Mouse (Mus musculus) forebrain, embryonic 15.5 days (tissue): ENCODE measurements around the gene Eepd1. TPM values are rescaled to one million over a fixed set of nuclear protein-coding genes. Genes with fewer than 3 reads are reported as not detected.
A peak's percentile ranks its signal among the peaks of the same experiment; 100 is the strongest.

ENCODE experiments used
- ATAC-seq: fragments of 200-750 bp; cut with Nextera tagmentation; replicated peaks from 2 replicates; pipeline ENCODE4 v1.8.0; 2017; ENCODE audit warnings: mild to moderate bottlenecking, moderate TSS enrichment, moderate library complexity
- H3K27ac ChIP-seq: fragments of 300-500 bp; sonication (generic); replicated peaks from 2 replicates; pipeline ENCODE4 v1.5.1; 2015; ENCODE audit warnings: mild to moderate bottlenecking, inconsistent platforms
- H3K27me3 ChIP-seq: fragments of 300-500 bp; sonication (generic); 2 replicates; pipeline ENCODE4 v1.6.1; 2015; ENCODE audit warnings: inconsistent platforms
- H3K36me3 ChIP-seq: fragments of 300-500 bp; sonication (generic); 2 replicates; pipeline ENCODE4 v1.6.1; 2015; ENCODE audit warnings: mild to moderate bottlenecking, inconsistent platforms
- H3K4me1 ChIP-seq: fragments of 300-500 bp; sonication (generic); 2 replicates; pipeline ENCODE4 v1.6.1; 2015; ENCODE audit warnings: inconsistent platforms
- H3K4me2 ChIP-seq: fragments of 300-500 bp; sonication (generic); replicated peaks from 2 replicates; pipeline ENCODE4 v1.6.1; 2015; ENCODE audit warnings: mild to moderate bottlenecking, inconsistent platforms
- H3K4me3 ChIP-seq: fragments of 300-500 bp; sonication (generic); 2 replicates; pipeline ENCODE4 v1.5.1; 2015; ENCODE audit warnings: mild to moderate bottlenecking, inconsistent platforms
- H3K9ac ChIP-seq: fragments of 300-500 bp; sonication (generic); replicated peaks from 2 replicates; pipeline ENCODE4 v1.6.1; 2015; ENCODE audit warnings: mild to moderate bottlenecking, inconsistent platforms
- H3K9me3 ChIP-seq: fragments of 300-500 bp; sonication (generic); 2 replicates; pipeline ENCODE4 v1.6.1; 2016; ENCODE audit warnings: inconsistent platforms
- WGBS: fragments of 180-500 bp; shearing (Covaris S2); methylation state at CpG from one replicate; pipeline ENCODE4 v1.1.7; 2015; ENCODE audit warnings: mixed read lengths; 5-methylcytosine and 5-hydroxymethylcytosine counted together
- polyA plus RNA-seq: library from polyadenylated mRNA; unstranded; fragments of >200 nt; fragmentation: Nextera tagmentation; extraction: Ambion mirVana; gene quantifications from 2 replicates; pipeline ENCODE4 v1.2.1, GENCODE M21; 2015

Gene Eepd1
- polyA plus RNA-seq, 1 experiment from 2014 or later: 14.2 TPM

GRCm38 (mm10) chr9:25519193-25519592 is 37.8 kb downstream of the Eepd1 start:
- H3K4me2 ChIP-seq: no peak overlapping the region
- H3K27me3 ChIP-seq: no peaks in the 10 kb centered on the region
- no peak overlapping the region for H3K27ac ChIP-seq
- H3K36me3 ChIP-seq: no peaks in the 10 kb centered on the region
- WGBS: 56% methylated on average over 6 of the region's 6 CpGs
- peak; percentile 46; the same call in 1 of the 2 replicates for ATAC-seq
- peaks cover 5% of the 10 kb centered on the region for H3K4me1 ChIP-seq
- no peak overlapping the region for H3K9ac ChIP-seq
- H3K9me3 ChIP-seq: no peaks in the 10 kb centered on the region
- no peak overlapping the region for H3K4me3 ChIP-seq

- Histone ChIP-seq H3K9me3 (no peaks in the 10 kb centered on the region), H3K27me3 (no peaks in the 10 kb centered on the region), H3K36me3 (no peaks in the 10 kb centered on the region), H3K27ac (no peak overlapping the region), H3K4me1 (peaks cover 5% of the 10 kb centered on the region), H3K4me3 (no peak overlapping the region), H3K4me2 (no peak overlapping the region), H3K9ac (no peak overlapping the region)
- no peak for ATAC-seq
- WGBS: 93% methylated on average over 7 of the region's 7 CpGs
Observed at GRCm38 (mm10) chr9:25520826-25521225, 39.5 kb downstream of the Eepd1 start.

DNA sequence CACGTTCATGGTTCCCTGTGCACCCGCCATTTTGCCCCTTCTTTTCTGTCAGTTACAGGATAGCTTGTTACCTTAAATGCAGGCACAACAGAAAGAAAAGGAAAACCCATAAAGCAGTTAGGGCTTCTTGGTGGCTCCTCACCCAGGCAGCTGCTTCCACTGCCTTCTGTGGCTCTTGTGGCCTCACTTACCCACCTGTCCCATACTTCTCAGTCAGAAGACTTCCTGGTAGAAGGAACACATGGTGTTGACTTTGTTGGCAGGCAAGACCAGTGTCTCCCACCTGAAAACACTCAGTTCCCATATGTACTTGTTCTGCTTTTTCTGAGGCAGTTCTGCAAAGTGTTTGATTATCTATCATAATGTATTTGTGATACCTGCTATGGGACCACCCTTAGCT is 40.5 kb downstream of the Eepd1 start:
- WGBS: 94% methylated on average over 2 of the region's 2 CpGs
- no peaks in the 10 kb centered on the region for H3K9me3 ChIP-seq

DNA sequence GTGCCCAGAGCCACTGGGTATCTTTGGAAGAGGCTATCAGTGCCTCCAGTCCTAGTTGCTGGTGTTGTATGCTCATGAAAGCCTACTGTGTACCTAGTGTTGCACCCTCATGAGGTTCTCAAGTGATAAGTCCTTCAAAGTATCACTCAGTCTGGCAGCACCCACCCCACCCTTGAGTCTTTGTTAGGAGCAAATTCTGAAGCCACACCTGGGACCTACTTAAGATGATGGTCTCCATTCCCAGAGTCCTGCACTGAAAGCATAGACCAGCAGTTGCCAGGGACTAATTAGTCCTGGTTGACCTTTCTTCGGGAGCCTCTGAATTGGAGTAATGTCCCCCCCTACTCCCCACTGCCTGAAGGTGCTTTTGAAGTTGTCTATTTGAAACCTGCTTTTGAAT is 45.2 kb downstream of the Eepd1 start:
- no peaks in the 10 kb centered on the region for H3K9me3 ChIP-seq
- whole genome bisulfite sequencing: 23% methylated on average over 1 of the region's 1 CpGs
- no peak overlapping the region for H3K9ac ChIP-seq
- H3K4me1 ChIP-seq: peaks cover 17% of the 10 kb centered on the region
- ATAC-seq: peak; percentile 11; the same call in 1 of the 2 replicates
- no peak overlapping the region for H3K27ac ChIP-seq
- H3K27me3 ChIP-seq: no peaks in the 10 kb centered on the region
- H3K4me3 ChIP-seq: no peak overlapping the region
- H3K36me3 ChIP-seq: no peaks in the 10 kb centered on the region
- H3K4me2 ChIP-seq: no peak overlapping the region

More for the DNA sequence above, 40.5 kb downstream of the Eepd1 start:
- no peak for ATAC-seq
- H3K4me1 ChIP-seq: peaks cover 9% of the 10 kb centered on the region
- no peaks in the 10 kb centered on the region for H3K27me3 ChIP-seq
- no peak overlapping the region for H3K4me2 ChIP-seq
- H3K27ac ChIP-seq: no peak overlapping the region
- H3K9ac ChIP-seq: no peak overlapping the region
- no peak overlapping the region for H3K4me3 ChIP-seq
- H3K36me3 ChIP-seq: no peaks in the 10 kb centered on the region

DNA sequence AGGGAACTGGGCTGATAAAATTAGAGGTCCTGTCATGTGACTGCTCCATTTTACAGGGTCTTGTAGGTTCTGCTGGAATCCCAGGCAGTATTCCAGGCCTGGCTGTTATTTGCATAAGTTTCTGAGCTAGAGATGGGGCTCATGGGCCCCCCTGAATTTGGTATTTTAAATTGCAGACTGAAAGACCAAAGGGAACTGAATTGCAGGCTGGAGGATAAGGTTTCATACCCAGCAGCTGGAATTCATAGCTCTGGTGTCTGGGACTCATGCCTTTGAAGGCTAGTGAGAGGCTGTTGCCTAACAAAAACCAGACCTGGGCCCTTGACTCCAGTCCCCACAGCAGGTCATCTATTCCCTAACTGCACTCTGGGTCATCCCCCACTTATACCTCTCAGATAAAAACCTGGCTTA is 45.6 kb downstream of the Eepd1 start:
- no peak overlapping the region for H3K4me3 ChIP-seq
- H3K36me3 ChIP-seq: no peaks in the 10 kb centered on the region
- no peaks in the 10 kb centered on the region for H3K27me3 ChIP-seq
- H3K4me2 ChIP-seq: no peak overlapping the region
- H3K4me1 ChIP-seq: peaks cover 21% of the 10 kb centered on the region
- no peak overlapping the region for H3K27ac ChIP-seq
- peak; percentile 43; the same call in 1 of the 2 replicates for ATAC-seq
- no peak overlapping the region for H3K9ac ChIP-seq
- no peaks in the 10 kb centered on the region for H3K9me3 ChIP-seq

- no peak overlapping the region for H3K4me2 ChIP-seq
- no peaks in the 10 kb centered on the region for H3K27me3 ChIP-seq
- no peak overlapping the region for H3K4me3 ChIP-seq
- no peak overlapping the region for H3K9ac ChIP-seq
- H3K4me1 ChIP-seq: peaks cover 22% of the 10 kb centered on the region
- 59% methylated on average over 7 of the region's 7 CpGs for WGBS
- H3K36me3 ChIP-seq: no peaks in the 10 kb centered on the region
- H3K9me3 ChIP-seq: no peaks in the 10 kb centered on the region
- peak; percentile 43; the same call in 1 of the 2 replicates for ATAC-seq
- H3K27ac ChIP-seq: no peak overlapping the region
Observed at GRCm38 (mm10) chr9:25527359-25528038, 46.2 kb downstream of the Eepd1 start.

DNA sequence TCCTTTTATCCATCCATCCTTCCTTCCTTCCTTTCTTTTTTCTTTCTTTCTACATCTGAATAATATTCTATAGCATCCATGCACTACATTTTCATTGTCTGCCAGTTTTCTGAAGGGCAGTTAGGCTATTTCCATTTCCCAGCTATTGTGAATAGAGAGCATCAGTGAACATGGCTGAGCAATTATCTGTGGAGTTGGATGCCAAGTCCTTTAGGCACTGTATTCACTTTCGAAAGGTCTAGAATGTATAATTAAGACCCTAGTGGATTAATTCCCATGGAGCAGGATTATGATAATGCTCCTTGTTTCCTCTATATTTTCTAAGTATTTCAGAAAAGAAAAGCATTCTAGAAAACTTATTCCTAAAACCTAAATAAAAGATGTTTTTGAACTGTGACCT is 50.3 kb downstream of the Eepd1 start:
- Histone ChIP-seq H3K27ac (no peak overlapping the region), H3K27me3 (no peaks in the 10 kb centered on the region), H3K36me3 (no peaks in the 10 kb centered on the region), H3K4me2 (no peak overlapping the region), H3K4me1 (peaks cover 20% of the 10 kb centered on the region), H3K9ac (no peak overlapping the region), H3K4me3 (no peak overlapping the region), H3K9me3 (no peaks in the 10 kb centered on the region)
- 14% methylated on average over 1 of the region's 1 CpGs for WGBS
- ATAC-seq: 0 out of 2 replicates have a peak, but pooled peaks have one; percentile 61

GRCm38 (mm10) chr9:25532105-25532504 is 50.8 kb downstream of the Eepd1 start:
- peaks cover 15% of the 10 kb centered on the region; the same call in 1 of the 2 replicates for H3K4me1 ChIP-seq
- WGBS: 62% methylated on average over 3 of the region's 3 CpGs
- no peak for ATAC-seq

GRCm38 (mm10) chr9:25535487-25535886 is 54.1 kb downstream of the Eepd1 start:
- no peak for ATAC-seq
- WGBS: 66% methylated on average over 3 of the region's 3 CpGs
- no peak overlapping the region for H3K4me2 ChIP-seq
- no peak overlapping the region for H3K27ac ChIP-seq
- no peak overlapping the region for H3K9ac ChIP-seq
- no peak overlapping the region for H3K4me3 ChIP-seq
- H3K27me3 ChIP-seq: no peaks in the 10 kb centered on the region
- no peaks in the 10 kb centered on the region for H3K36me3 ChIP-seq
- H3K4me1 ChIP-seq: peaks cover 9% of the 10 kb centered on the region; the same call in 1 of the 2 replicates
- H3K9me3 ChIP-seq: no peaks in the 10 kb centered on the region

More at GRCm38 (mm10) chr9:25532105-25532504, 50.8 kb downstream of the Eepd1 start:
- Histone ChIP-seq H3K27me3 (no peaks in the 10 kb centered on the region), H3K9me3 (no peaks in the 10 kb centered on the region), H3K4me2 (no peak overlapping the region), H3K9ac (no peak overlapping the region), H3K27ac (no peak overlapping the region), H3K4me3 (no peak overlapping the region), H3K36me3 (no peaks in the 10 kb centered on the region)

DNA sequence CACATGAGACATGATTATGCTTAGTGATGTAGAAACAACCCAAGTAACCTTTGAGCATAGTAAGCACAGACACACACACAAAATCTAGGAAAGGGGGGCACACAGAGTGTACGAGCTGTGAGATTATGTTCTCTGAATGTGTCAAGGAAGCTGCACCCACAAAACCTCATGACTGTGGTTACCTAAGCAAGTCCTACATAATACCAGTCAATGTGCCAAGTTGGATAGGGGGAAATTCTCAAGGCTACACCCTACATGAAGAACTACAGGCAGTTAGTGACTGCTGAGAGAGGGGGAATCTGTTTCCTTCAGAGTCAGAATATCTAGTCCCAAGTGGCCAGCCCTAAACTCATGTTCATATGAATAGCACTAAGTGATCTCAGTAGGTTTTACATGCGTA is 58.1 kb downstream of the Eepd1 start:
- no peaks in the 10 kb centered on the region for H3K9me3 ChIP-seq
- WGBS: 97% methylated on average over 2 of the region's 2 CpGs
- H3K9ac ChIP-seq: no peak overlapping the region
- ATAC-seq: no peak
- H3K27me3 ChIP-seq: no peaks in the 10 kb centered on the region
- H3K4me1 ChIP-seq: no peaks in the 10 kb centered on the region
- no peak overlapping the region for H3K27ac ChIP-seq
- no peaks in the 10 kb centered on the region for H3K36me3 ChIP-seq
- H3K4me2 ChIP-seq: no peak overlapping the region
- no peak overlapping the region for H3K4me3 ChIP-seq

DNA sequence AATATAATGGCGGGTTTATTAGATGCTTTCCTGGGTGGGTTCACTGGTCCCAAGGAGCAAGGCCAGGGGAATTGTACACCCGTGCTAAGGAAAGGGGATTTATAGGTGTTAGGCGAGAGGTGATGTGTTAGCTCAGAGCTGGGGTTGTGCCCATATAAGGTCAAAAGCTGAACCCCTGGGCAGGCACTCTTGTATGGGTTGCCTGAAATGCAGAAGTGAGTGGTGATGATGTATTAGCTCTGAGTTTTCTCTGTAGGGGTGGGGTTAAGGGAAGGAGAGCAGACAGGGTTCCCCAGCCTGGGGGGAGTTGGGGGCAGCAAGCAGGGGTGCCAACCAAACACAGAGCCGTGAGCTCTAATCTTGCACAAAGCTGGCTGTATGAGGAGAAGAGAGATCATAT is 60.0 kb downstream of the Eepd1 start:
- no peak overlapping the region for H3K27ac ChIP-seq
- no peaks in the 10 kb centered on the region for H3K36me3 ChIP-seq
- H3K4me3 ChIP-seq: no peak overlapping the region
- H3K4me1 ChIP-seq: no peaks in the 10 kb centered on the region
- no peaks in the 10 kb centered on the region for H3K9me3 ChIP-seq
- no peaks in the 10 kb centered on the region for H3K27me3 ChIP-seq
- no peak for ATAC-seq
- 91% methylated on average over 4 of the region's 4 CpGs for WGBS
- no peak overlapping the region for H3K9ac ChIP-seq
- H3K4me2 ChIP-seq: no peak overlapping the region

- no peak overlapping the region for H3K9ac ChIP-seq
- H3K4me3 ChIP-seq: no peak overlapping the region
- no peaks in the 10 kb centered on the region for H3K36me3 ChIP-seq
- ATAC-seq: no peak
- H3K4me1 ChIP-seq: 0 out of 2 replicates have a peak, but pooled peaks cover 3% of the 10 kb centered on the region
- no peak overlapping the region for H3K4me2 ChIP-seq
- 90% methylated on average over 2 of the region's 2 CpGs for WGBS
- H3K27me3 ChIP-seq: no peaks in the 10 kb centered on the region
- no peak overlapping the region for H3K27ac ChIP-seq
- no peaks in the 10 kb centered on the region for H3K9me3 ChIP-seq
Observed at GRCm38 (mm10) chr9:25545212-25545611, 63.9 kb downstream of the Eepd1 start.
